Mouse (Mus musculus): ENCODE measurements around the gene Ttc7b.

Ttc7b gene

DNA sequence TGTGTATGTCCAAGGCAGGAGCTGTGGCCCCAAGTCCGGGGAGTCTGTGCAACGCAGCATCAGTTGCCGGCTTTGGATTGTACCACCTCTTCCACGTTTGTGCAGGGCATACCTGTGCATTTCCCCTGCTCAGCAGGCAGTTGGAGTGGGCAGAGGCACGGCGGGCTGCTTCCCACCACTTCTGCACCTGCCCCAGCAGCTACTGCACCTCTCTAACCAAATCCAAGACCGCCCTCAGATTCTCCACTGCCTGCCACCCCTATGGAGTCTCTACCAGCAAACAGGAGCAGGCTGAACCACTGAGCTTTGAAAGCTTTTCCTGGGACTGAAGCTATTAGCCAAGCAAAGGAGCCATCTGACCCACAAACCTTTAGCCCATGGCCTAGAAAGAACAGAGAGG, 30.8 kb downstream of the Ttc7b start:
- in situ Hi-C loops (cut with MboI, MseI): loop anchor here (5.0 to 10.0 kb wide), 2 partner anchors 52 to 285 kb away; no protein-coding TSS in a partner anchor

DNA sequence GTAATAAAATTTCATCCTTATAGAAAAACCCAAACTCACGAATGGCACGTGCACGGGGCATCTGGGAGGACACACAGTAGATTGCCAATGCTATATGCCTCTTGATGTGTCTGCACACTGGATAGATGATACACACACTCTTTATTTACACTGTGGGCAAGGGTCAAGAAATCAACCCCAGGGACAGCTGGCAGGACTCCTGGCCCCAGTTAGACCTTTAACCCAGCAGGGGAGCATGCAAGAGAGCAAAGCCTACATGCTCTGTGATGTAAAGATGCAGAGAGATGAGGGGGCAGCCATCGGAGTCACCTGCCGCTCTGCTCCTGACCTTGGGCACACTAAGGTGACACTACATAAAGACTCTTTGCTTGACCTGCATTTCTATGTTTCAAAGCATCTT, 32.3 kb downstream of the Ttc7b start:
- in situ Hi-C loops (cut with MboI, MseI): loop anchor here (5.0 to 10.0 kb wide), 2 partner anchors 51 to 284 kb away; no protein-coding TSS in a partner anchor

- in situ Hi-C loops (cut with MboI, MseI): loop anchor here (5.0 to 10.0 kb wide), 2 partner anchors 49 to 281 kb away; no protein-coding TSS in a partner anchor
Observed at GRCm38 (mm10) chr12:100486232-100486631, 34.4 kb downstream of the Ttc7b start.

DNA sequence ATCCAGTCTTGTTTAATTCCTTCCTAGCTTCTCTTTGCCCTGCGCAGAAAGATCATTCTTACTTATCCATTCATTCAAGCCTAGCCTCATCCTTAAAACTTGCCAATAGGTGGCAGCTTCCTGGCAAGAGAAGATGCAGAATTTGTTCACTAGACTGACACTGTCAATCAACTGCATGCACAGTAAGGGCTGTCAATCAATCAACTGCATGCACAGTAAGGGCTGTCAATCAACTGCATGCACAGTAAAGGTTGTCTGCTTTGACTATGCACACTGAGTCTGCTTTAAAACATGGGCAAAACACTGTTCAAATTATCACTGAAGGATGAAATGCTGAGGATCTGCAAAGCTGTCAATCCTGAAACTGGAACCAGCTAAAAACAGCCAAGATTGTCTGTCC, 37.6 kb downstream of the Ttc7b start:
- in situ Hi-C loops (cut with MboI, MseI): loop anchor here (10.0 kb wide), 1 partner anchor 278 kb away; no protein-coding TSS in a partner anchor

DNA sequence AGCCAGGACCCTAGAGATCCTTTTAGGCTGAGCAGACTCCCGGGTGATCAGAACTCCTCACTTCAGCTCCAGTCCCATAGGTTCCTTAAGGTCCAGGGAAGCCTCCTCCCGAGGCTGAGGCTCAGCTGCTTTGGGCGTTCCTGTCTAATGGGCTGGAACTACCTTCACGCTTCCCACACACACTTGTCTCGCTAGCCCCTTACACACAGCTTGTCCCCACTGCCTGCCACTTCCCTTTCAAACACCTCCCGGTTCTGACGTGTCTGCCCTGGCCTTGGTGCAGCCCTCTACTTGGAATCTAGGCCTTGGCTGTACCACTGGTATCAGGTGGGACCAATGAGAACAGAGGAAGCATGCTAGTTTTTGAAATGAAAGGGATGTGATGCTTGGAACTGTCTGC, 38.4 kb downstream of the Ttc7b start:
- in situ Hi-C loops (cut with MboI, MseI): loop anchor here (10.0 kb wide), 1 partner anchor 277 kb away; no protein-coding TSS in a partner anchor

DNA sequence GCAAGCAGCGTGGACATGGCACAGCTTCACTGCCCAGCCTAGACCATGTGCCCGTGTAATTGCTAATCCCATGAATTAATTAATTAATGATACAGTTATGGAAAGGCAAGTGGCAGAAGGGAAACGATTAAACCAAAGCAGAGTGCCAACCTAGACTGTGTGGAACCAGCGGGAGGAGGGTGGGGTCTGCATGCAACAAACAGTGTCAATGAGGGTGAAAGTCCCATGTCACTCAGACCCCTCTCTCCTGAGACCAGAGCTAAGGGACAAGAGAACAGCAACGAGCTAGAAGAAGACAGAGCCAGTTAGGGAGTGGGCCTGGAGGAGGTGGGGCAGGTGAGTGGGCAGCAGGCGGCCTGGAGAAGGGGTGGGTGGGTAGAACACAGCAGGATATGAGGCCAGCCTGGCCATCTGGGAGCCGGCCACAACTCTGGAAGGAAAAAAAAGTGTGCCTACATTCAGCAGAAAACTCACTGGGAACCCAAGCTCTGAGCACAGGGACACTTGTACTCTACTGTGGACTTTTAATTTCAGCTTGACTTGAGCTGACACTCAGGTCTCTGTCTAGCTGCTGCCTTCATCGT, 39.1 kb downstream of the Ttc7b start:
- in situ Hi-C loops (cut with MboI, MseI): loop anchor here (10.0 kb wide), 1 partner anchor 277 kb away; no protein-coding TSS in a partner anchor

DNA sequence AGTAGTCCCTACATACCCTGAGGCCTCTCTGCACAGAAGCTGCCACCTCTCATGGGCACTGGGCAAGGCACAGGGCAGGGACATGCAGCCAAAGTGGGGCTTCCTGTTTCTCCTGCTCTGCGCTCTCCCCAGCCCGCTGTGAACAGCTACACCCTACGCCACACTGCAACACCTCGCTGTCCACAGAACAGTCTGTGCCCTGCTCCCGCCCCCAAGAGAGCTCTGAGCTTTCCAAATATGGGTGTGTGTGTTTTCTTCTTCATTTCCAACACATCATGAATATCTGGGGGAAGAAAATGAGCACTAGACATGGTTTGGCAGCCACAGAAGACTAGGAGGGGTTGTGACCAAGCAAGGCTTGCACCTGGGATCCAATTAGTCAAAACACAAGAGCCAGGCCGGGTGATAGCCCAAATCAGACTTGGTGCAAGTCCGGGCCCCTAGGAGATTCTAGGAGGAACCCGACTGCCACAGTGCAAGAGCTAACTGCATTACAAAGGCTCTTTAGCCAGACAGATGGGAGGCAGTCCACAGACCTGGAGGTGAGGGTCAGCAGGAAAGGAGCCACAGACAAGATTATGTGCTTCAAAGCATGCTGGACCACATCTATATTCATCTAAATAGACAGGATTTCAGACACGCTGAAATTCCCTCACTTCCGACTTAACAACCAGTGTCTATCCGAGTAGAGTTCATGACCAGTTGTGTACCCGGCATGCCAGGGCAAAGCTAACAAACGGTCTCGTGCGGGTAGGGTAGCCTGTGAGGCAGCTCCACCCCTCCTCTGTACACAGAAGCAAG, 39.8 kb downstream of the Ttc7b start:
- in situ Hi-C loops (cut with MboI, MseI): loop anchor here (10.0 kb wide), 1 partner anchor 276 kb away; no protein-coding TSS in a partner anchor

- in situ Hi-C loops (cut with MboI, MseI): loop anchor here (5.0 to 10.0 kb wide), 2 partner anchors 275 to 353 kb away; no protein-coding TSS in a partner anchor
Observed at GRCm38 (mm10) chr12:100479892-100480621, 40.6 kb downstream of the Ttc7b start.

GRCm38 (mm10) chr12:100479270-100479869, 41.3 kb downstream of the Ttc7b start:
- in situ Hi-C loops (cut with MboI, MseI): loop anchor here (5.0 kb wide), 1 partner anchor 352 kb away; no protein-coding TSS in a partner anchor

DNA sequence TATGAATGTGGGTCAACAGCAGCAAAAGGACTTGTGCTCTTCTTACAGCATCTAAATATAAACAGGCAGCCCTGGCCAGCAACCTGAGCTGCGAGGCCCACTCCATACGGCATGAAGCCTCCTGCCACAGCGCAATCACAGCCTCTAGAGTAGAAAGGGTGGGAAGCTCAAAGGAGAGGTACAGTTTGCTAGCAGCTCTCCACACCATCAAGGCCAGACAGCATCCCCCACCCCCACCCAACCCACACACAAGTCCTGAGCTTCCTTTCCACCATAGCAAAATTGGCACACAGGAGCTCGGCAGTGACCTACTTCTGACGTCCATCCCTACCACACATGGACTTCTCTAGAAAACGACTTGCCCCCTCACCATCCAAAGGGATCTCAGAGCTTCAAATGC, 42.0 kb downstream of the Ttc7b start:
- in situ Hi-C loops (cut with MboI, MseI): loop anchor here (5.0 kb wide), 1 partner anchor 351 kb away; no protein-coding TSS in a partner anchor

DNA sequence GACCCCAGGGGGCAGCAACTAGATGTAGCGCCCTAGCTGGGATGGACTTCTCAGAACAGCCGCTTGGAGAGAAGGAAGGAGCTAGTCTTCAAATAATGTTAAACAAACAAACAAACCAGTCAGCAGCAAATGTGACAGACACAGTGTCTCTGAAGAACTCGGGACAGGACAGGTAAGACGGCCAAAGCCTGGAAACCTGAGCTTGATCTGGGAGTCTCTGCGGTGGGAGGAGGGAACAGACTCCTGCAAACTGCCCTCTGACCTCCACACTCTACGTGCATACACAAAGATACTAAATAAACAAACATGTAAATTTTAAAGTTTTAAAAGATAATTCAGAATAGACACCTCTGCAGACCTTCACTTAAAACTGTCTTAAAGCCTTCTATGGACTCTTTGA, 42.5 kb downstream of the Ttc7b start:
- in situ Hi-C loops (cut with MboI, MseI): loop anchor here (5.0 kb wide), 1 partner anchor 351 kb away; no protein-coding TSS in a partner anchor

DNA sequence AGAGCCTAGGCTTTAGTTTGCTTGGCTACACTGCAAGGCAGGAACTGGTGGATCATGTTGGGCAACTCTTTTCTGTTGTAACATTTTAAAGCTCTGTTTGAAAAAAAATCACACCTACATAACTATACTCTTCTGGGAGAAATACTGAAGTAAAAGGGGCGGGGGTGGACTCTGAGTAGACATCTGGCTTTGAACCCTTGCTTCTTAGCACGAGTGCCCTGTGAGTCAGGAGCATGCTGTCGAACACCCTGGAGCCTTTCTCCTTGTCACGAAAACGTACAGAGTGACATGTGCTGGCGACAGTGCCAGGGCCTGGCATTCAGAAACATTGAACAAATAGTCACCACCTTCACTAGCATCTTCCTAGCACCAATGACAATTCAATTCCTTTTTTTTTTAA, 43.2 kb downstream of the Ttc7b start:
- in situ Hi-C loops (cut with MboI, MseI): loop anchor here (5.0 kb wide), 1 partner anchor 350 kb away; no protein-coding TSS in a partner anchor

DNA sequence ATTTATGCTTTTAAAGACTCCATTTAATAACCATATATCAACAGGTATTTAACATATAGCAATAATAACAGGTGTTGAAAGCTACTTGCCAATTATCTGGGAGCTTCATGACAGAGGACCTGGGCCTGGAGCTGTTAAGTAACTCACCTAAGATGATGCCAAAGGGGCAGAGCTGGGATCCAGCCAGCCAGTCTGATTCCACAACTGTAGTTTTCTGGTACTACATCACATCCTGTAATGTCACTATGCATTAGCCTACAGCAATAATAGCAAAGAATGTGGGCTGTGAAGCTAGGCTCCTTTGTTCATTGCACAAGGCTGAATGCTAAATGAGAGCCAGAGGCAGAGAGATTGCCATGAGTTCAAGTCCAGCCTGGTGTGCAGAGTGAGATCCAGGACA, 44.3 kb downstream of the Ttc7b start:
- in situ Hi-C loops (cut with MboI, MseI): loop anchor here (5.0 kb wide), 1 partner anchor 349 kb away; no protein-coding TSS in a partner anchor

GRCm38 (mm10) chr12:100475489-100475888, 45.1 kb downstream of the Ttc7b start:
- in situ Hi-C loops (cut with MboI, MseI): loop anchor here (5.0 kb wide), 1 partner anchor 348 kb away; no protein-coding TSS in a partner anchor

GRCm38 (mm10) chr12:100474661-100475321, 45.8 kb downstream of the Ttc7b start:
- in situ Hi-C loops (cut with MboI, MseI): loop anchor here (5.0 kb wide), 1 partner anchor 347 kb away; no protein-coding TSS in a partner anchor

- in situ Hi-C loops (cut with MboI, MseI): no loop called here
Observed at GRCm38 (mm10) chr12:100470295-100470694, 50.3 kb downstream of the Ttc7b start.

GRCm38 (mm10) chr12:100469503-100470293, 50.9 kb downstream of the Ttc7b start:
- in situ Hi-C loops (cut with MboI, MseI): no loop called here

- in situ Hi-C loops (cut with MboI, MseI): no loop called here
Observed at GRCm38 (mm10) chr12:100465101-100465715, 55.4 kb downstream of the Ttc7b start.

DNA sequence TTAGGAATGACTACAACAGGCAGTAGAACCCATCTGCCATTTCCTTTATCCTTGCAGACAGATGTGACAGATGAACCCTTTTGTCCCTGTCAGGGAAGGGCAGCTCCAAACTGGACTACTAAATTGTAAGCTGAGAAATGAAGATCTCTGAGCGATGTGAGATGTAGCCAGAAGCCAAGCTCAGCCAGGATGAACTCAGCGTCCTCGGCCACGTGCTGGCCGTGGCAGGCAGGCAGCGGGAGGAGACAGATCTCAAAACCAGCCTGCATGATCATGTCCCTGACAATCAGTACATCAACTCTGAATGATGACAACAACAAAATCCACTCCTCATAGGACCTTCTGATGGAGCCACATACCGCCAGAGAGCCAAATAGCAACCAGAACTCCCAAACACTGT, 62.9 kb downstream of the Ttc7b start:
- in situ Hi-C loops (cut with MboI, MseI): no loop called here

Data from T-helper 1 cell (primary cell).